Mouse (Mus musculus) midbrain, embryonic 12.5 days (tissue): ENCODE measurements at regions not wholly inside any gene's neighbourhood (a gene's known extent, or its start where the extent isn't known, plus 50 kb on each side); places are given as distances from the start of the nearest gene placed in this dataset.

Experiments
- ATAC-seq: fragments of 200-750 bp; cut with Nextera tagmentation; 2 replicates; pipeline ENCODE4 v1.8.0; 2017; ENCODE audit warnings: low read depth, moderate TSS enrichment, moderate library complexity; ENCODE audit not compliant: low FRiP score
- H3K27ac ChIP-seq: fragments of 300-500 bp; sonication (generic); replicated peaks from 2 replicates; pipeline ENCODE4 v1.5.1; 2016; ENCODE audit warnings: mild to moderate bottlenecking
- H3K27me3 ChIP-seq: fragments of 300-500 bp; sonication (generic); 2 replicates; pipeline ENCODE4 v1.6.1; 2016; ENCODE audit warnings: mild to moderate bottlenecking
- H3K36me3 ChIP-seq: fragments of 300-500 bp; sonication (generic); 2 replicates; pipeline ENCODE4 v1.6.1; 2016
- H3K4me1 ChIP-seq: fragments of 300-500 bp; sonication (generic); 2 replicates; pipeline ENCODE4 v1.6.1; 2016
- H3K4me2 ChIP-seq: fragments of 300-500 bp; sonication (generic); replicated peaks from 2 replicates; pipeline ENCODE4 v1.6.1; 2016; ENCODE audit warnings: mild to moderate bottlenecking, moderate library complexity
- H3K4me3 ChIP-seq: fragments of 300-500 bp; sonication (generic); 2 replicates; pipeline ENCODE4 v1.5.1; 2016; ENCODE audit warnings: mild to moderate bottlenecking
- H3K9ac ChIP-seq: fragments of 300-500 bp; sonication (generic); replicated peaks from 2 replicates; pipeline ENCODE4 v1.6.1; 2016; ENCODE audit warnings: mild to moderate bottlenecking, moderate library complexity
- H3K9me3 ChIP-seq: fragments of 300-500 bp; sonication (generic); 2 replicates; pipeline ENCODE4 v1.6.1; 2016; ENCODE audit warnings: mild to moderate bottlenecking
- WGBS: fragments of 180-500 bp; shearing (Covaris S2); methylation state at CpG from one replicate; pipeline ENCODE4 v1.1.7; 2016; 5-methylcytosine and 5-hydroxymethylcytosine counted together

DNA sequence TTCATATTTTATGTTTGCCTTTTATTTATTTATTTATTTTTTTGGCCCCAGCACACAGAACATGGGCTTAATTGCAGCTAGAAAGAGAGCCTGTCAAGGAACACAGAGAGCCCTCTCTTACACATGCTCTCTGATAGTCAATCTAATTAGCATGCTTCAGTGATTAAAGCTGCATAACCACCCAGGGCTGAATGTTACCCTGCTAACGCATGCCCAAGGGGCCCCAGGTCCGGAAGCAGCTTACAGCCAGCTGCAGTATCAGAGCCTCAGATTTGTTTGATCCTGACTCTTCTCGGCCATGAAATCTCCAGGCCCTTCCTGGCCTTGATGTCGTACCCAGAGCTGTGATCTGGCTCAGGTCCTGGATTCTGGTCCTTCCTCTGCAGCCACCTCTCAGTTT is 569.4 kb upstream of the Gm19410 start:
- Histone ChIP-seq H3K4me1 (peaks cover 10% of the 10 kb centered on the region), H3K27ac (no peak overlapping the region), H3K36me3 (no peaks in the 10 kb centered on the region), H3K4me2 (no peak overlapping the region), H3K9ac (no peak overlapping the region), H3K4me3 (no peak overlapping the region), H3K9me3 (no peaks in the 10 kb centered on the region), H3K27me3 (no peaks in the 10 kb centered on the region)
- 16% methylated on average over 4 of the region's 4 CpGs for WGBS
- peak; percentile 60 for ATAC-seq

DNA sequence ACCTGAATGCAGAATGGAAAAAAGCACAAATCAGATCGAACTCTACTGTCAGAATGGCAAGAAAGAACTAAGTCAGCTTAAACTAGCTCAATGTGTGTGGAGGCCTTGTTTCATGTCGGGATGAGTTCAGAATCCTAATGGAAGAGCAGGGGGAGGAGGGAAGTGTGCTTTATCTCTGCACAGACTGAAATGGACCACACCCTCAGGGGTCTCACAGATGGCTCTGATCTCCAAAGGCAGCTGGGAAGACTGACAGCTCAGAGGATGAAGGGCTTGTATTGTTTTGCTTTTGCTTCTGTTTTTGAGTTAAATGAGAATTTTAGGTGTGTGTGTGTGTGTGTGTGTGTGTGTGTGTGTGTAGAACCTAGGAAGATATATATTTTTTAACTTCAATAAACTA is 566.8 kb upstream of the Gm19410 start:
- Histone ChIP-seq H3K4me1 (peaks cover 10% of the 10 kb centered on the region), H3K27ac (no peak overlapping the region), H3K9ac (no peak overlapping the region), H3K9me3 (no peaks in the 10 kb centered on the region), H3K4me2 (no peak overlapping the region), H3K4me3 (no peak overlapping the region), H3K36me3 (no peaks in the 10 kb centered on the region), H3K27me3 (no peaks in the 10 kb centered on the region)
- no peak for ATAC-seq
- WGBS: 45% methylated on average over 2 of the region's 2 CpGs

DNA sequence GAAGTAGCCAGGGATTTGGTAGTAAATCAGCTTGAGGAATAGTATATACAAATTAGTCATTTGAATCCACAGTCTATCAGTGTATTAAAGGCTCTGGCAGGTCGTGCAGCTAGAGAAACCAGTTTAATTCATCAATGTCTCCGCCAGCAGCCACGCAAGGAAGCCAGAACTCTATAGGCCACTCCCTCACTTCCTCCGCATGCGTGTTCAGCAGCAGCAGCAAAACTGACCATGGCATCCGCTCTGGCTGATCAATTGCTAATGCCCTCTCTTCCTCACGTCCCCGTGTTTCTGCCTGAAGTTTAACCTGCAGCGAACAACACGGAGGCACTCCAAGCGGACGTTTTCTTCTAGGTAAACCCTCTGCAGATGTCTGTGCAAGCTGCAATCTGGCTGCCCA is 564.2 kb upstream of the Gm19410 start:
- ATAC-seq: no peak
- Histone ChIP-seq H3K9ac (no peak overlapping the region), H3K4me1 (peaks cover 4% of the 10 kb centered on the region), H3K4me2 (no peak overlapping the region), H3K27me3 (no peaks in the 10 kb centered on the region; the same call in 1 of the 2 replicates), H3K36me3 (no peaks in the 10 kb centered on the region), H3K9me3 (no peaks in the 10 kb centered on the region), H3K27ac (no peak overlapping the region), H3K4me3 (no peak overlapping the region)
- WGBS: 77% methylated on average over 12 of the region's 12 CpGs

DNA sequence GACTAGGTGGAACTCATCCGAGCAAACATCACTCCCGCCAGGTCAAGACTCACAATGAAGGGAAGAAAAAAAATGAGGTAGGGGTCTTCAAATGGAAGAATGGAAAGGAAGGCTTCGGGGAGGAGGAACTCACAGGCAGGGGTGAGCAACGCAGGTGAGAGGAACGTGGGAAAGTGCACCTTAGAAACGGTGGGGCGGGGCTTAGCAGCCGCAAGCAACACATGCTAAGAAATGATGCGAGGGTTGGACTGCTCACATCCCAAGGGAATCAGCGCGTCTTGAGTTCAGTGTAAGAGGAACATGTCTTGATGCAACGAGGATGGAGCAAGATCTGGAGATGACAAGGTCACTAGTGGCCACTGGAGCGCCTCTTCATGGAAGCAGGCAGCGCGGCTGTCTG is 560.6 kb upstream of the Gm19410 start:
- WGBS: 66% methylated on average over 15 of the region's 15 CpGs
- no peak for ATAC-seq
- Histone ChIP-seq H3K27ac (no peak overlapping the region), H3K36me3 (no peaks in the 10 kb centered on the region), H3K4me3 (no peak overlapping the region), H3K27me3 (no peaks in the 10 kb centered on the region; the same call in 1 of the 2 replicates), H3K9ac (no peak overlapping the region), H3K4me1 (no peaks in the 10 kb centered on the region), H3K4me2 (no peak overlapping the region), H3K9me3 (no peaks in the 10 kb centered on the region)

DNA sequence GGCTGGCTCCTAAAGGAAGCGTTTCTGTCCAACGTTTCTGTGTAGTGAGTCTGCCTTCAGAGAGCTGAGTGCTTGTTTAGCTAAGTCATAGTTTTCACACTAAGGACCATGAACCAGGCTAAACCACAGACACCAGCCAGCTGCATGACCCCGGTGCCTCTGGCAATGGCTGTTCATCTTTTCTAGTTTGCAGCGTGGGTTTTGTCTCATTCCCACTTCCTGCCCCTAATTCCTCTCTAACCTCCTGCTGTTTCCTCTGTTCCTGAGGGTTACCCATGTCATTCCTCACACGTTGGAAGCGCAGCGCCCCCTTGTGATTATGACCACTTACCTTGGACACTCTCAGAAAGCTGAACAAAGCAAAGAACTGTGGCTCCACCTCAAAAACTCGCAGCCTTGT is 560.1 kb upstream of the Gm19410 start:
- H3K4me2 ChIP-seq: no peak overlapping the region

DNA sequence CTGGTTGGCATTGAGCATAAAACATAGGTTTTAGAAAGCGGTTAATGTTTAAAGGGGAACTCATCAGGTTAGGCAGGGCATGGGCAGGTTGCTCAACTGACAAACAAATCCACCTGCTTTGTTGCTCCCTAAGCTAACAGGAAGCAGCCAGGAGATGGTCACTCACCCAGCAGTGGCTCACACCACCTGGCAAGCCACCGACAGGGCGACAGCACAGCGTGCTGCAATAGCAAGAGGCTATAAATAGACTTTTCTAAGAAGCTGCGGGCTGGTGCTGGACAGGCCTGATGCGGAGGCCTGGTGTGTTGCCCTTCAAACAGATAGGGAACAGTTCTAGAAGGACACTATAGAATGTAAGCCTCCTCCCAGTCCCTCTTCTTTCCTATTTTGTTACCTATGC is 559.3 kb upstream of the Gm19410 start:
- no peak overlapping the region for H3K4me3 ChIP-seq
- no peaks in the 10 kb centered on the region for H3K9me3 ChIP-seq
- no peaks in the 10 kb centered on the region; the same call in 1 of the 2 replicates for H3K27me3 ChIP-seq
- H3K4me1 ChIP-seq: no peaks in the 10 kb centered on the region
- H3K27ac ChIP-seq: no peak overlapping the region
- H3K36me3 ChIP-seq: no peaks in the 10 kb centered on the region
- no peak overlapping the region for H3K4me2 ChIP-seq
- no peak for ATAC-seq
- WGBS: 64% methylated on average over 6 of the region's 6 CpGs
- H3K9ac ChIP-seq: no peak overlapping the region

More for the DNA sequence above, 560.1 kb upstream of the Gm19410 start:
- Histone ChIP-seq H3K9me3 (no peaks in the 10 kb centered on the region), H3K4me1 (no peaks in the 10 kb centered on the region), H3K36me3 (no peaks in the 10 kb centered on the region), H3K27ac (no peak overlapping the region), H3K4me3 (no peak overlapping the region), H3K9ac (no peak overlapping the region), H3K27me3 (no peaks in the 10 kb centered on the region; the same call in 1 of the 2 replicates)
- 16% methylated on average over 8 of the region's 8 CpGs for WGBS
- ATAC-seq: no peak

DNA sequence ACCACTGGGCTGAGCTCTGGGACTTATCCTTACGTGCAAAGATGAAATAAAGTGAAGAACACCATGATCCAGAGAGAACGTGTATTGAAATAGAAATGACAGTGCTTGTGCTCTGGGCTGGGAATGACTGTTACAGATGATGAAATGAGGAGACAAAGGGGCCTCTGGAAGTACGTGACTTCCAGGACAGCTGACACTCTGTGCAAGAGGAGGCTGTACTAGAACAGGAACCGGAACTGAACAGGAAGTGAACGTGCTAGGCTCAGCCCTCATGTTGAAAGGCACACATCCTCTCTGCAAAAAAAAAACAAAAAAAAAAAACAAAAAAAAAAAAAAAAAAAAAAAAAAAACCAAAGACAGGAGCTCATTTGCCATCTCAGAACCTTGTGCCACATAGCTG is 557.2 kb upstream of the Gm19410 start:
- no peaks in the 10 kb centered on the region for H3K9me3 ChIP-seq
- H3K27ac ChIP-seq: no peak overlapping the region
- 83% methylated on average over 5 of the region's 5 CpGs for WGBS
- H3K36me3 ChIP-seq: no peaks in the 10 kb centered on the region
- no peak for ATAC-seq
- no peak overlapping the region for H3K4me3 ChIP-seq
- H3K9ac ChIP-seq: no peak overlapping the region
- H3K4me1 ChIP-seq: no peaks in the 10 kb centered on the region
- no peak overlapping the region for H3K4me2 ChIP-seq
- H3K27me3 ChIP-seq: no peaks in the 10 kb centered on the region; the same call in 1 of the 2 replicates

DNA sequence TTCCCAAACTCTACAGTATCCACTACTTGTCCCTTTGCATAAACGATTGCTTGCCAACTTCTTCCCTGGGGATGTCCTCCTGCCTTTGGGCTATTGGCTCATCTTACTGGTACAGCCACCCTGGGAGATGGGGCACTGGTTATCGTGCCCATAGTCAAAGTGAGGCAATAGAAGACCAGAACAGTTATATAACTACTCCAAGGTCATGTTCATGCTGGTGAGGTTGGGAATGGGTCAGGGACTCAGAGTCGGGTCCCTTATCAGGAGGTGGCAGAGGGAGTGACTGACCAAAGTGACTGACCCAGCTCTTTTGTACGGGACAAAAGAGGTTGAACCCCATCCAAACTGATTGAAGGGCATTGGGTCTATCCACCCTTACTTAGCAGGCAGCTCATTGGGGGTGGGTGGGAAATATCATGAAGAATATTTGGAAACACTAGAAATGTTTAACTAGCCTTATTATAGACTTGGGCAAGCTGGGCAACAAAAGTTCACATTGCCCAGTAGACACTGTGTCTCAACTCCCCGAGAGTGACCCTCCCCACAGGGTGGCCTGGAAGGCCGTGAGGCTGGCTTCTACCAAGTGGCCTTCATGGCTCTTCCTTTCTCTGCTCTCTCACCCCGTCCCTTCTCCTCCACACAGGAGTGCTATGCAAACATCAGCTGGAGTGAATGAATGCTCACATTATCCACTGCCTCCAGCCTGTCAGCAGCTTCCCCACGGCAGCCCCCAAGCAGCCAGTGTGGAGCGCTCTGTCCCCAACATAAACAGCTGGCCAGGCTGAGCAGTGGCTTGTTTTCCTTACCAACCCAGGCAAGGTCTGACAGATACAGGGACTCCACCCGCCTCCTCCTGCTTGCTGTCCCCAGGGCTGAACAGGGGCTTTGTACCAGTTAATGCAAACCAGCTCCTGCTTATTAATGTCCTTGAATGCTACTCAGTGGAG is 553.8 kb upstream of the Gm19410 start:
- 0 out of 2 replicates have a peak, but pooled peaks have one; percentile 47 for ATAC-seq
- H3K27ac ChIP-seq: no peak overlapping the region

DNA sequence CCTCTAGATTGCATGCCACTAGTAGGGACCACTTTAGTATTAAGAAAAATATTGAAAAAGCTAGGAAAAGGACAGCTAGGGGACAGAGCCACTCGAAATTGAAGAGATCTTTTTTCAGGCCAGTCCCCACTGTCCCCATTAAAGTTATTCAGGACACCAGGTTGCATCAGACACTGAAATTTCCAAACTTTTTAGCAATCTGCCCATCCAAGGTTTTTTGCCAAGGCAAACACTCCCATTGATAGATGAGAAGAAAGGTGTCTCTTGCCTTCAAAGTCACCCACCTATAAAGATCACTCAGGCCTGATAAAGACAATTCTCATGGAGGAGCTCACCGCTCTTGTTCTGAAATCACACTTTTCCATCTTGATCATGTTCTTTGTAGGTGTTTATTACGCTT is 552.1 kb upstream of the Gm19410 start:
- H3K9me3 ChIP-seq: no peaks in the 10 kb centered on the region

More for the DNA sequence above, 553.8 kb upstream of the Gm19410 start:
- H3K4me1 ChIP-seq: no peaks in the 10 kb centered on the region
- H3K9me3 ChIP-seq: no peaks in the 10 kb centered on the region
- H3K4me2 ChIP-seq: no peak overlapping the region
- 68% methylated on average over 10 of the region's 10 CpGs for WGBS
- no peaks in the 10 kb centered on the region for H3K27me3 ChIP-seq
- no peaks in the 10 kb centered on the region for H3K36me3 ChIP-seq
- no peak overlapping the region for H3K4me3 ChIP-seq
- H3K9ac ChIP-seq: no peak overlapping the region

DNA sequence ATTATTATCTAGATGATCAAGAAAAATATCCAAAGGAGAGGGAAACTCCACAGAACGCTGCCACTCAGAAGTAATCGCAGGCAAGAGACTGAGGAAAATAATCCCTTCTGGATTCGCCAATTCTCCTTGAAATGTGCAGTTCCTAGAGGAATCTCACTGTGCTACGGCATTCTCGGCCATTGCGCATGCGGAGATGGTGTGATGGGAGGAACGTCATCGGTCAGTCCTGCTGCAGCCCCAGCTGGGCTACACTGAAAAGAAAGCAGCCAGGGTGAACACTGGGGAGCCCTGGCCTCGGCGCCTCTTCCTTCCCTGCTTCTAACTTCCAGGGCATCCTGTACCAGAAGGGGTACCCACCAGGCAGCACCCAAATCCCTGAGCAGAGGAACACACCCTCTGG is 548.0 kb upstream of the Gm19410 start:
- 79% methylated on average over 11 of the region's 11 CpGs for WGBS
- no peak overlapping the region for H3K27ac ChIP-seq
- H3K27me3 ChIP-seq: no peaks in the 10 kb centered on the region

More for the DNA sequence above, 552.1 kb upstream of the Gm19410 start:
- no peak overlapping the region for H3K4me3 ChIP-seq
- no peak for ATAC-seq
- H3K36me3 ChIP-seq: no peaks in the 10 kb centered on the region
- no peak overlapping the region for H3K9ac ChIP-seq
- 83% methylated on average over 3 of the region's 3 CpGs for WGBS
- no peaks in the 10 kb centered on the region for H3K27me3 ChIP-seq
- no peak overlapping the region for H3K4me2 ChIP-seq
- no peak overlapping the region for H3K27ac ChIP-seq
- no peaks in the 10 kb centered on the region for H3K4me1 ChIP-seq

DNA sequence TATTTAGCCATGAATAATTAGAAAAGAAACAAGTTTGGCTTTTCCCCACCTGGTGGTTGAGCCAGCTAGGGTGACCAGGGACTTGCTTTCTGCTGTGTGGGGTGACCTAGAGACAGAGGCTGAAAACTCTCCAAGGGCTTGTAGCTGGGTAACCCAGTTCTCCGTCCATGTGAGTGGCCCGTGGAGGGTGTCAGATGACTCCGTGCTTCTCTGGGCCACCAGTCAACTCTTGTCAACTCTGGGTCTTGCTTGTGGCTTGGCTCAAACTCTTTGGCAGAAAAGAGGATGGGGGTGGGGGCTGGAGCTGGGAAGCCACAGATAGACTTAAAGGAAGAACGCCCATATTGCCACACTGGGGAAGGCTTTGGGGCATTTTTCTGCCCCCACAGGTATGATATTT is 547.3 kb upstream of the Gm19410 start:
- 85% methylated on average over 4 of the region's 4 CpGs for WGBS
- Histone ChIP-seq H3K27ac (no peak overlapping the region), H3K4me2 (no peak overlapping the region), H3K9me3 (no peaks in the 10 kb centered on the region), H3K27me3 (no peaks in the 10 kb centered on the region), H3K4me1 (no peaks in the 10 kb centered on the region), H3K9ac (no peak overlapping the region), H3K4me3 (no peak overlapping the region), H3K36me3 (no peaks in the 10 kb centered on the region)
- ATAC-seq: no peak

More for the DNA sequence above, 548.0 kb upstream of the Gm19410 start:
- no peak overlapping the region for H3K4me3 ChIP-seq
- no peak overlapping the region for H3K4me2 ChIP-seq
- no peak overlapping the region for H3K9ac ChIP-seq
- no peak for ATAC-seq
- H3K36me3 ChIP-seq: no peaks in the 10 kb centered on the region
- no peaks in the 10 kb centered on the region for H3K4me1 ChIP-seq
- H3K9me3 ChIP-seq: no peaks in the 10 kb centered on the region

DNA sequence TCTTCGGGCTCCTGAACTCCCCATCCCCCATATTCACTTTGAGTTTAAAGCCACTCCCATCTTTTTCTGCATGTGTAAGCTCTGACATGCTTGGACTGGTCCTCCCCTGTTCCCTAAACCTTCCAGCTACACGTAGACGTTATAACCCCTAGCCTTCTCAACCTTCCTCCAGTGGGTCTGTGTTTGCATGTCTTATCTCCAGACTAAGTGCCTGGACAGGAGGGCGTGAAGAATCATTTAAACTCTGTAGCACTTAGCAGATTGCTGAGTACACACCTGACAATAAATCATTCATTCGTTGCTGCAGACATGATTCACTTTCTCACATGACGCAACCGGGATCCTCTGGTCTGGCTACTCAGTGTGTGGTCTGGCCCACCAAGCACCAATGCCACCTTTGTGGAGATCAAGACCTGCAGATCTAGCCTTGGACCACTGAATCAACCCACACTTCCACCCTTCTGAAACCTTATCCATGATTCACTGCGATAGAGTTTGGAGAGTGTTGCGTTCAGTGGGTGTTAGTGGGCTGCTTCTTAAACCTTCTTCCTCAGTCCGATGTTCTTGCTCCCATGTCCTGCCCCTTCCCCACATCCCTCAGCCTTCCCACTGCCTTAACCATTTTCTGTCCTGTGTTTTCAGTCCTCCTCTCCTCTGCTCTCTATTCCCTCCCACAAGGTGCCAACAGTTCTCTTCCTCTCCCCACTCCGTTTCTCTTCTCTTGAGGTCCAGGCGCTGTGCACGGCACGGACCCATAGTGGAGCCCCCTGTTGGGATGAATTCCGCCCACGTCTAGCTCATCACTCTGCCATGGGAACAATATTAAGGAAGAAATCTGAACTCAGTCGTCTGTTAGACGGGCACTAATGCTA is 541.3 kb upstream of the Gm19410 start:
- Histone ChIP-seq H3K36me3 (no peaks in the 10 kb centered on the region), H3K27me3 (no peaks in the 10 kb centered on the region), H3K9ac (no peak overlapping the region), H3K27ac (no peak overlapping the region), H3K4me2 (no peak overlapping the region), H3K4me1 (no peaks in the 10 kb centered on the region), H3K4me3 (no peak overlapping the region), H3K9me3 (no peaks in the 10 kb centered on the region)
- no peak for ATAC-seq
- 87% methylated on average over 18 of the region's 18 CpGs for WGBS
